Mouse (Mus musculus): ENCODE results near the gene Epha5. TPM values are rescaled to one million over a fixed set of nuclear protein-coding genes. Genes with fewer than 3 reads are reported as not detected.

Epha5 gene
- polyA plus RNA-seq (2012; rRNA removed), result 11.9 and 15.0 TPM in 2 replicates

DNA sequence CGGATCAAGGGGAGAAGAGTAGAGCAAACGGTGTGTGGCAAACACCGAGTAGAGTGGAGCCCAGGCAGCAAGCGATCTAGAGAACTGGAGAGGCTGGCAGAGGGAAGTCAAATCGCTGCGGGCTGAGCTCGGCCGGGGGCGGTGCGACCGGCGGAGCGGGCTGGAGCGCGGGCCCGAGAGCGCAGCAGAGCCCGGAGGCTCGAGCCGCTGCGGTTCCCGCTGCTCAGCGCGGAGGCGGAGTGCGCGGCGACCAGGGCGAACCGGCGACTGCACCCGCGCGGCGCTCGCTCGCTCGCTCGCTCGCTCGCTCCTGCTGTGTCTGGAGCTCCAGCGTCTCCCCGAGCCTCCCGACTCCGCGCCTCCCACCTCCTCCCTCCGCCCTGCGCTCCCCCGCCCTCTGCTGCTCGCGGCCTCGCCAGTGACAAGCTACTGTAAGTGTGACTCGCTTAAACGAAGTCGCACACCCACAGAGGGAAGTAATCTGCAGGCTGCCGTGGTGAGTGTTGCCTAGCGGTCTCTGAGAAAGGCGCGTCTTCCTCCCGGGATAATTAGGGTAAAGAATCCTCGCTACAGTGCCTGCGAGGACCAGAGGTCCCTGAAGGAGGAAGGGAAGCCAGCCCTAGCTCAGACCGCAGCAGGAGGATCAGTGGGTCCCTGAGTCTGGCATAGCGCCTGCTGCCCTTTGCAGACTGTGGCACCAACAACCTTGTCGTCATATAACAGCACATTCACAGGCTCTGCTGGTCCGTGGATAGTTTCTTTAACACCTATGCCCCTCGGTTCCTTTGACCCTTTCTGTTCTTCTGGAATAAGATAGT lies at the start of gene Epha5:
Gene Epha5 (minus strand): TSS at position 321 of the 818 bp plus-strand sequence.

